Mouse (Mus musculus) midbrain, embryonic 11.5 days (tissue): ENCODE measurements around the gene Atp4b. TPM values are rescaled to one million over a fixed set of nuclear protein-coding genes. Genes with fewer than 3 reads are reported as not detected.
"Not testable (repeated sequence)": the region's sequence is repeated elsewhere in the genome, so short reads cannot be mapped to it uniquely, and the experiment has no call there.

Experiments used
- ATAC-seq: fragments of 200-750 bp; cut with Nextera tagmentation; 2 replicates; pipeline ENCODE4 v1.8.0; 2017; ENCODE audit warnings: moderate TSS enrichment, moderate library complexity; ENCODE audit not compliant: low FRiP score
- DNase-seq: peaks from one replicate; pipeline ENCODE4 v3.0.0; 2015; ENCODE audit warnings: low spot score; ENCODE audit errors: missing footprints
- H3K27ac ChIP-seq: fragments of 300-500 bp; sonication (generic); 2 replicates; pipeline ENCODE4 v1.5.1; 2014; ENCODE audit warnings: low read depth, low read length
- H3K27me3 ChIP-seq: fragments of 300-500 bp; sonication (generic); 2 replicates; pipeline ENCODE4 v1.6.1; 2014; ENCODE audit warnings: mild to moderate bottlenecking, low read length, moderate library complexity, mixed read lengths; ENCODE audit not compliant: control insufficient read depth, insufficient read depth
- H3K36me3 ChIP-seq: fragments of 300-500 bp; sonication (generic); 2 replicates; pipeline ENCODE4 v1.6.1; 2014; ENCODE audit warnings: mild to moderate bottlenecking, low read length, moderate library complexity, mixed read lengths; ENCODE audit not compliant: control insufficient read depth, insufficient read depth
- H3K4me1 ChIP-seq: fragments of 300-500 bp; sonication (generic); 2 replicates; pipeline ENCODE4 v1.6.1; 2014; ENCODE audit warnings: low read length; ENCODE audit not compliant: control insufficient read depth, insufficient read depth
- H3K4me2 ChIP-seq: fragments of 300-500 bp; sonication (generic); 2 replicates; pipeline ENCODE4 v1.6.1; 2014; ENCODE audit warnings: mild to moderate bottlenecking, moderate library complexity
- H3K4me3 ChIP-seq: fragments of 300-500 bp; sonication (generic); 2 replicates; pipeline ENCODE4 v1.5.1; 2014; ENCODE audit warnings: low read depth, low read length
- H3K9ac ChIP-seq: fragments of 300-500 bp; sonication (generic); 2 replicates; pipeline ENCODE4 v1.6.1; 2014; ENCODE audit warnings: low read length
- H3K9me3 ChIP-seq: fragments of 300-500 bp; sonication (generic); 2 replicates; pipeline ENCODE4 v1.6.1; 2016; ENCODE audit warnings: low read length; ENCODE audit not compliant: control insufficient read depth
- WGBS: fragments of 180-500 bp; shearing (Covaris S2); extraction: QIAGEN DNeasy Blood & Tissue Kit; methylation state at CpG from one replicate; pipeline ENCODE4 v1.1.7; 2014; 5-methylcytosine and 5-hydroxymethylcytosine counted together
- polyA plus RNA-seq: library from polyadenylated mRNA; unstranded; fragments of >200 nt; fragmentation: Nextera tagmentation; extraction: Ambion mirVana; gene quantifications from 2 replicates; pipeline ENCODE4 v1.2.1, GENCODE M21; 2014

Atp4b gene
- polyA plus RNA-seq, 1 experiment from 2014 or later: 0.14 TPM

DNA sequence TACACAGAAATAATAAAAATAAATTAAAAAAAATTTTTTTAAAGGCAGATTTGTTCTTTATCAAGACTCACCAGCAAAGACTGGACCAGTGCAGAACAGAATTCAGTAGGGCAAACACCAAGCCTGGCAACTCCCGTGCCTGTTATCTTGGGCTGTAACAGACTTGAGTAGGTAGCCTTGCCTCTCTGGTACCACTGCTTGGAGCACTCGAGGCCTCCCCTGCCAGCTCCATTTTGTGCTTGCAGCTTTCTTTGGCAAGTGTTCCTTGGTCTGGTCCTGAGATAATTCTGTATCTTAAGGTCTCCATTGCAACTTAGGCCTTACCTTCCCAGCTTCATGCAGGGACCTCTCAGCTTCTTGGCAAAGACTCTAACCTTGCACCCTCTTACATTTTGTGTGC is 54.3 kb downstream of the Atp4b start:
- Histone ChIP-seq H3K27ac (no peak overlapping the region), H3K4me2 (no peak overlapping the region), H3K9me3 (no peaks in the 10 kb centered on the region), H3K36me3 (peaks cover 33% of the 10 kb centered on the region), H3K27me3 (no peaks in the 10 kb centered on the region), H3K9ac (no peak overlapping the region; the same call in 1 of the 2 replicates), H3K4me3 (no peak overlapping the region), H3K4me1 (peaks cover 12% of the 10 kb centered on the region)
- peak; percentile 59 for DNase-seq
- WGBS: 80% methylated on average over 2 of the region's 2 CpGs
- ATAC-seq: no peak

DNA sequence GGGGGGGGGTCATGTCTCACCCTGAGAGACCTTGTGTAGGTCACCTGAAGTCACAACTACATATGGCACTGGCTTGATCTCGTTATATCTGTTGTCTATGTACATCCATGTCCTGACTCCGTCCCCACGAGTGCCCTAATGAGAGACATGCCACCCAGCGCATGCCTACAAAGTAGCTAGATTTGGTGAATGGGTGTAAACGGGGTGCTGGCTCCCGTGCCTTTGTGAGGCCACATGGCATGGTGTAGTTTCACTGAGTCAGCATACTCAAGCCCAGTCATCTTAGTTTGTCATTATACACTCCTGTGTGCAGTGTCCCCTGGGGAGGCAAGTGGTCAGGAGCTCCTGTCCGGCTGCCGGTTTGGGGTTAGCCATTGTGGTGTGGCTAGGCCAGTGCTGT is 56.0 kb downstream of the Atp4b start:
- H3K9me3 ChIP-seq: no peaks in the 10 kb centered on the region
- H3K9ac ChIP-seq: no peak overlapping the region; the same call in 1 of the 2 replicates
- no peaks in the 10 kb centered on the region for H3K27me3 ChIP-seq
- H3K27ac ChIP-seq: no peak overlapping the region
- H3K4me2 ChIP-seq: no peak overlapping the region
- DNase-seq: peak; percentile 66
- H3K4me3 ChIP-seq: no peak overlapping the region
- H3K36me3 ChIP-seq: peaks cover 21% of the 10 kb centered on the region
- no peak for ATAC-seq
- peaks cover 12% of the 10 kb centered on the region for H3K4me1 ChIP-seq
- 89% methylated on average over 8 of the region's 8 CpGs for WGBS

DNA sequence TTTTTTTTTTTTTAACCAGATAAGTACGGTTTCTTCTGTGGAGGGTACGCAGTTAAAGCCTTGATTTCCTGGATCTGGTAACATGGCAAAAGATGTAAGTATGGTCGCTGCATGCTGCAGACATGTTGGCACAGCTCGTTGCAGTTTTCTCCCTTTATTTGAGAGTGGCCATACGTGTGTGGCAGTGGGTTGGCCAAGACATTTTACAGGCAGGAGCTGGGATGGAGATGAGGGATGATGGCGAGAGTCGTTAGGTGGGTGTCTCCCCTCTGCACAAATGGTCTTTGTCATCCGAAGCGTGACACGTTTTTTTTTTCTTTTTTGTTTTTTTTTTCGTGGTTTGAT is 57.0 kb downstream of the Atp4b start:
- peak overlapping the region; percentile 89 for H3K4me3 ChIP-seq
- DNase-seq (peak; percentile 83), ATAC-seq (no peak)
- H3K4me1 ChIP-seq: peaks cover 12% of the 10 kb centered on the region
- H3K27ac ChIP-seq: no peak overlapping the region
- 4% methylated on average over 11 of the region's 11 CpGs for WGBS
- H3K36me3 ChIP-seq: peaks cover 19% of the 10 kb centered on the region
- H3K9me3 ChIP-seq: no peaks in the 10 kb centered on the region
- peak overlapping the region; percentile 92 for H3K9ac ChIP-seq
- H3K4me2 ChIP-seq: peak overlapping the region; percentile 86
- H3K27me3 ChIP-seq: no peaks in the 10 kb centered on the region

DNA sequence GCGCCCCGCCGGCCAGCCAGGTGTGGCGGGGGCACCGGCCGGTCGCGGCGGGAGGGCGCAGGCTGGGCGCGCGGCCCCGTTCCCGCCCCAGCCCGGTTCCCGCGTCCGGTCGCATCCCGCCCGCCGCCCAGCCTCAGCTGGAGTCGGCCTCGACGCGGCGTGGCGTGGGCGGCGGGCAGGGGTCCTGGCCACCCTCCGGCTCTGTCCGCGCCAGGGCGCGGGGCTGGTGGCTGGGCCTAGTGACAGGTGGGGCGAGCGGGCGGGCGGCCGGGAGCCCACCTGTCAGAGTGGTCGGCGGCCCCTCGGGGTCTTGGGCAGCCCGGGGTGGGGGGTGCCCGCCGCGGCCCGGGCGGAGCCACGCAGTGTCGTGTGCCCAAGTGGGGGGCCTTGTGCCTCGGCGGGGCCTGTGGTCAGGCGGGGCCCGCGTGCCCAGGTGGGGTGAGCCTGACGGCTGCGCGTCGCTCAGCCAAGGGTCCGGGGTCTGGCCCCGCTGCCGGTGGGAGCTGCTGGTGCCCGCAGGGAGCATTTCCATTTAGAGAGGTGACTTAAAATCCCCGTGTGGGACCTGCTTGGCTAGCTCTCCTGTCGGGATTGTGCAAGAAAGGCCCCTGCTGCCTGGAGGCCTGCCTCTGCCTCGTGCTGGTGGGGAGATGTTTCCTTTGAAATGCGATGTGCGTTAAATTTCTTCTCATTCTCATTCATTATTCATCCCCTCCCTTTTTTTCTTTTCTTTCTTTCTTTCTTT is 57.6 kb downstream of the Atp4b start:
- Histone ChIP-seq H3K9me3 (no peaks in the 10 kb centered on the region), H3K9ac (peak overlapping the region; percentile 92), H3K4me2 (peak overlapping the region; percentile 86), H3K27ac (no peak overlapping the region; the same call in 1 of the 2 replicates), H3K4me1 (peaks cover 12% of the 10 kb centered on the region), H3K4me3 (peak overlapping the region; percentile 89), H3K27me3 (no peaks in the 10 kb centered on the region), H3K36me3 (peaks cover 14% of the 10 kb centered on the region)
- WGBS: under 1% methylated on average over 49 of the region's 70 CpGs
- peak; percentile 70 for ATAC-seq
- DNase-seq: peak; percentile 91

DNA sequence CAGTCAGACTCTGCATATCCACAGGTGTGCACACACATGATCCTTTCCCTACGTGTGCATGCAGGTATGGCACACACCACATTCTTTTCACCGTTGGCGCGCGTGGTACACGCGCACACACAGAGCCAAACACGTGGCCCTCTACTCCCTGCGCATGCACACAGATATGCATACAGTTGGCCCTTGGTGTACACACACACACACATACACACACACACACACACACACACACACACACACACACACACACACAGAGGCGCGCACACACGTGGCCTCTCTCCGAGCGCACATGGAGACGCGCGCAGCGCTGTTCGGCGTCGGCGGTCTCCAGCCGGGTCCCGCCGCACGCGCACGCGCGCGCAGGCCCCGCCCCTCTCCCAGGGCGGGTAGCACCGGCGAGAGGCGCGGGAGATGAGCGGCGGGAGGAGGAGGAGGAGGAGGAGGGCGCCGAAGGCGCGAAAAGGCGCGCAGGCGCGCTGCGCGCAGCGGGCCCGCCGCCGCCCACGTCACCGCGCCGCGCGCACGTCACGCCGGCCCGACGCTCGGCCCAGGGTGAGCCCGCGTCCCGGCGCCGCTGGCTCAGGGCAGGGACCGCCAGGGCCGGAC is 58.3 kb downstream of the Atp4b start, which contains the start of gene Tfdp1:
Tfdp1 (plus strand) TSS at position 497 of the 606 bp plus-strand sequence.
- DNase-seq: peak; percentile 99
- peak; percentile 96 for ATAC-seq
- H3K36me3 ChIP-seq: peaks cover 10% of the 10 kb centered on the region
- no peak within 1 kb of the TSS; the same call in 1 of the 2 replicates for H3K27ac ChIP-seq
- peaks cover 12% of the 10 kb centered on the region for H3K4me1 ChIP-seq
- no peaks in the 10 kb centered on the region for H3K27me3 ChIP-seq
- H3K9me3 ChIP-seq: no peaks in the 10 kb centered on the region
- 2% methylated on average over 56 of the region's 72 CpGs for WGBS
- peak within 1 kb of the TSS; percentile 89 for H3K4me3 ChIP-seq
- H3K4me2 ChIP-seq: peak within 1 kb of the TSS; percentile 86
- peak within 1 kb of the TSS; percentile 92 for H3K9ac ChIP-seq

DNA sequence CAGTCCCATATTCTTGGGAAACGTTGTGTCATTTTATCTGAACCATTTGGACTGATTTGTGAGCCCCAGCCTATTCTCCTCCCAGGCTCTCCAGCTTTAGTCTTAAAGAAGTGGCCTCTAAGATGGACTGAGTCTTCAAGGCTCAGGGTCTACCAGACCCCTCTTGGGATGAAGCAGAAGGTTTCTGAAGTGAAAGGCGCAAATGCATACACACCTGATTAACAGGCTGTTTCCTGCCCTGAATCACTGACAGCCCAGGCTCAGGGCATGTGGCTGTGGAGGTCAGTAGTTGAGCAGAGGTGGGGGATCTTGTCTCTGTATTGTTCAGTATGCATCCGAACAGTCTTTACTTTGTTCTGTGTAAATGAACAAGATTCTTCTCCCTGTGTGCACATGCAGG is 58.9 kb downstream of the Atp4b start:
- Histone ChIP-seq H3K27me3 (no peaks in the 10 kb centered on the region), H3K4me3 (no peak overlapping the region; the same call in 1 of the 2 replicates), H3K27ac (no peak overlapping the region), H3K9me3 (no peaks in the 10 kb centered on the region), H3K4me2 (peak overlapping the region; percentile 86), H3K4me1 (peaks cover 12% of the 10 kb centered on the region), H3K9ac (peak overlapping the region; percentile 61; the same call in 1 of the 2 replicates), H3K36me3 (peaks cover 5% of the 10 kb centered on the region)
- DNase-seq (no peak), ATAC-seq (peak; percentile 12; the same call in 1 of the 2 replicates)
- WGBS: 80% methylated on average over 3 of the region's 3 CpGs

DNA sequence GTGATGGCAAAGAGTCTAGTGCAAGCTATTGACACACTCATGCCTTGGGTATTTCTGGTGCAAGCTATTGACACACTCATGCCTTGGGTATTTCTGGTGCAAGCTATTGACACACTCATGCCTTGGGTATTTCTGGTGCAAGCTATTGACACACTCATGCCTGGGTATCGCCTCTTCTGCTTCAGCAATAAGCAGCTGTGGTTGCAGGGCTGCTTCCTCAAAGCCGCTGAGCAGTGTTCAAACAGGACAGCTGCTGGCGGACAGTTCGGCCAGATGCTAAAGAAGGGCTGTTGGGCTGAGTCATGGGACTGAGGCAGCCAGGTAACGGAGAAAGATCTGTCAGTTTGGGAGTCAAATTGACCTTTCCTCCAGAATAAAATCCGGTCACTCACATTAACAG is 59.4 kb downstream of the Atp4b start:
- DNase-seq, ATAC-seq, H3K9me3 ChIP-seq, H3K4me3 ChIP-seq, H3K36me3 ChIP-seq, H3K9ac ChIP-seq, H3K4me2 ChIP-seq, H3K27ac ChIP-seq, H3K27me3 ChIP-seq: not testable (repeated sequence)
- 93% methylated on average over 6 of the region's 6 CpGs for WGBS
- peaks cover 12% of the 10 kb centered on the region for H3K4me1 ChIP-seq
